Mouse (Mus musculus): ENCODE data around the gene Wdr91. TPM values are rescaled to one million over a fixed set of nuclear protein-coding genes. Genes with fewer than 3 reads are reported as not detected.
A peak's percentile ranks its signal among the peaks of the same experiment; 100 is the strongest.

The Wdr91 gene
- polyA plus RNA-seq, 2 experiments = 9.5 to 21.5 TPM

GRCm38 (mm10) chr6:34869225-34869915 lies 41.3 kb downstream of the Wdr91 start:
- Histone ChIP-seq H3K4me3 (ENCODE audit: insufficient read depth in 1 of 2, low read depth in 2 of 2, low read length in 2 of 2) (peak overlapping the region; percentile 10 to 47), H3K4me2 (ENCODE audit: low read depth) (peak overlapping the region; percentile 58), H3K9me3 (ENCODE audit: control insufficient read depth, low read length) (no peaks in the 10 kb centered on the region), H3K9ac (replicated peaks) (peak overlapping the region; percentile 14), H3K36me3 (replicated peaks; ENCODE audit: control insufficient read depth, insufficient read depth, low read depth) (no peaks in the 10 kb centered on the region; the same call in 1 of the 2 replicates), H3K27me3 (ENCODE audit: control insufficient read depth, insufficient read depth, low read length) (no peaks in the 10 kb centered on the region), H3K4me1 (replicated peaks; ENCODE audit: control insufficient read depth in 2 of 2, insufficient read depth in 2 of 2, low read length in 1 of 2) (peaks cover 40 to 51% of the 10 kb centered on the region in 2 experiments), H3K27ac (peak overlapping the region; percentile 80)
- TF ChIP-seq CTCF (IDR thresholded peaks at IDR 0.05; ENCODE audit: low read depth) (no peak), EP300 (IDR thresholded peaks at IDR 0.05; ENCODE audit: low read depth) (peak; percentile 44; the same call in 1 of the 2 replicates)
- DNase-seq (ENCODE audit: low read depth in 3 of 3, low spot score in 3 of 3) (peak; percentile 76 to 80 (median 78)), ATAC-seq (ENCODE audit: insufficient read depth) (peak; percentile 64)
- 10% methylated on average over 13 of the region's 13 CpGs for WGBS (ENCODE audit: insufficient replicate concordance)

GRCm38 (mm10) chr6:34868507-34869217 lies 42.0 kb downstream of the Wdr91 start:
- peak overlapping the region; percentile 14 for H3K9ac ChIP-seq (replicated peaks)
- H3K36me3 ChIP-seq (replicated peaks; ENCODE audit: control insufficient read depth, insufficient read depth, low read depth) = no peaks in the 10 kb centered on the region; the same call in 1 of the 2 replicates
- no peak for DNase-seq (ENCODE audit: low read depth in 3 of 3, low spot score in 3 of 3)
- ATAC-seq (ENCODE audit: insufficient read depth) = peak; percentile 25; the same call in 1 of the 2 replicates
- TF ChIP-seq CTCF (IDR thresholded peaks at IDR 0.05; ENCODE audit: low read depth) (no peak), EP300 (IDR thresholded peaks at IDR 0.05; ENCODE audit: low read depth) (no peak)
- no peaks in the 10 kb centered on the region for H3K9me3 ChIP-seq (ENCODE audit: control insufficient read depth, low read length)
- H3K4me2 ChIP-seq (ENCODE audit: low read depth) = peak overlapping the region; percentile 58
- WGBS (ENCODE audit: insufficient replicate concordance) = 47% methylated on average over 20 of the region's 20 CpGs
- H3K4me3 ChIP-seq (ENCODE audit: insufficient read depth in 1 of 2, low read depth in 2 of 2, low read length in 2 of 2) = no peak overlapping the region; a peak in 1 of 4 replicates
- peaks cover 35 to 44% of the 10 kb centered on the region in 2 experiments for H3K4me1 ChIP-seq (replicated peaks; ENCODE audit: control insufficient read depth in 2 of 2, insufficient read depth in 2 of 2, low read length in 1 of 2)
- H3K27ac ChIP-seq = peak overlapping the region; percentile 80
- no peaks in the 10 kb centered on the region for H3K27me3 ChIP-seq (ENCODE audit: control insufficient read depth, insufficient read depth, low read length)

- no peak overlapping the region; the same call in 1 of the 2 replicates for H3K27ac ChIP-seq
- no peak for ATAC-seq (ENCODE audit: insufficient read depth)
- H3K27me3 ChIP-seq (ENCODE audit: control insufficient read depth, insufficient read depth, low read length) = no peaks in the 10 kb centered on the region
- DNase-seq (ENCODE audit: low read depth in 3 of 3, low spot score in 3 of 3) = no peak
- no peak overlapping the region for H3K4me3 ChIP-seq (ENCODE audit: insufficient read depth in 1 of 2, low read depth in 2 of 2, low read length in 2 of 2)
- H3K9me3 ChIP-seq (ENCODE audit: control insufficient read depth, low read length) = no peaks in the 10 kb centered on the region
- H3K4me1 ChIP-seq (replicated peaks; ENCODE audit: control insufficient read depth in 2 of 2, insufficient read depth in 2 of 2, low read length in 1 of 2) = peaks cover 35 to 50% of the 10 kb centered on the region in 2 experiments
- TF ChIP-seq EP300 (IDR thresholded peaks at IDR 0.05; ENCODE audit: low read depth) (no peak), CTCF (IDR thresholded peaks at IDR 0.05; ENCODE audit: low read depth) (no peak)
- H3K9ac ChIP-seq (replicated peaks) = peak overlapping the region; percentile 14
- 48% methylated on average over 10 of the region's 10 CpGs for WGBS (ENCODE audit: insufficient replicate concordance)
- no peaks in the 10 kb centered on the region for H3K36me3 ChIP-seq (replicated peaks; ENCODE audit: control insufficient read depth, insufficient read depth, low read depth)
- H3K4me2 ChIP-seq (ENCODE audit: low read depth) = peak overlapping the region; percentile 58; the same call in 1 of the 2 replicates
Observed at GRCm38 (mm10) chr6:34867995-34868350, 42.7 kb downstream of the Wdr91 start.

- Histone ChIP-seq H3K4me2 (ENCODE audit: low read depth) (no peak overlapping the region), H3K9me3 (ENCODE audit: control insufficient read depth, low read length) (no peaks in the 10 kb centered on the region), H3K4me3 (ENCODE audit: insufficient read depth in 1 of 2, low read depth in 2 of 2, low read length in 2 of 2) (no peak overlapping the region), H3K36me3 (replicated peaks; ENCODE audit: control insufficient read depth, insufficient read depth, low read depth) (no peaks in the 10 kb centered on the region), H3K27ac (no peak overlapping the region), H3K27me3 (ENCODE audit: control insufficient read depth, insufficient read depth, low read length) (no peaks in the 10 kb centered on the region), H3K4me1 (replicated peaks; ENCODE audit: control insufficient read depth in 2 of 2, insufficient read depth in 2 of 2, low read length in 1 of 2) (peaks cover 37 to 55% of the 10 kb centered on the region in 2 experiments), H3K9ac (replicated peaks) (no peak overlapping the region)
- no peak for DNase-seq (ENCODE audit: low read depth in 3 of 3, low spot score in 3 of 3)
- TF ChIP-seq CTCF (IDR thresholded peaks at IDR 0.05; ENCODE audit: low read depth) = no peak
- TF ChIP-seq EP300 (IDR thresholded peaks at IDR 0.05; ENCODE audit: low read depth) = no peak
- WGBS (ENCODE audit: insufficient replicate concordance) = 62% methylated on average over 16 of the region's 16 CpGs
- no peak for ATAC-seq (ENCODE audit: insufficient read depth)
Observed at GRCm38 (mm10) chr6:34867301-34867994, 43.2 kb downstream of the Wdr91 start.

Data from liver, embryonic 14.5 days (tissue).